Mouse (Mus musculus) thymus, postnatal 10 days (tissue): Measurements from ENCODE around the gene Kif3a.

Experiments
- DNase-seq, 2 experiments: peaks; one replicate each; pipeline ENCODE4 v3.0.0; 2021; ENCODE audit warnings: low spot score in 2 of 2

Gene Kif3a

GRCm38 (mm10) chr11:53567224-53568014 is at the start of gene Kif3a:
TSS of gene Kif3a (plus strand) at chr11:53567379.
- peak; percentile 81 to 90 for DNase-seq

GRCm38 (mm10) chr11:53518759-53519158 is 48.4 kb upstream of the Kif3a start:
- no peak for DNase-seq

DNA sequence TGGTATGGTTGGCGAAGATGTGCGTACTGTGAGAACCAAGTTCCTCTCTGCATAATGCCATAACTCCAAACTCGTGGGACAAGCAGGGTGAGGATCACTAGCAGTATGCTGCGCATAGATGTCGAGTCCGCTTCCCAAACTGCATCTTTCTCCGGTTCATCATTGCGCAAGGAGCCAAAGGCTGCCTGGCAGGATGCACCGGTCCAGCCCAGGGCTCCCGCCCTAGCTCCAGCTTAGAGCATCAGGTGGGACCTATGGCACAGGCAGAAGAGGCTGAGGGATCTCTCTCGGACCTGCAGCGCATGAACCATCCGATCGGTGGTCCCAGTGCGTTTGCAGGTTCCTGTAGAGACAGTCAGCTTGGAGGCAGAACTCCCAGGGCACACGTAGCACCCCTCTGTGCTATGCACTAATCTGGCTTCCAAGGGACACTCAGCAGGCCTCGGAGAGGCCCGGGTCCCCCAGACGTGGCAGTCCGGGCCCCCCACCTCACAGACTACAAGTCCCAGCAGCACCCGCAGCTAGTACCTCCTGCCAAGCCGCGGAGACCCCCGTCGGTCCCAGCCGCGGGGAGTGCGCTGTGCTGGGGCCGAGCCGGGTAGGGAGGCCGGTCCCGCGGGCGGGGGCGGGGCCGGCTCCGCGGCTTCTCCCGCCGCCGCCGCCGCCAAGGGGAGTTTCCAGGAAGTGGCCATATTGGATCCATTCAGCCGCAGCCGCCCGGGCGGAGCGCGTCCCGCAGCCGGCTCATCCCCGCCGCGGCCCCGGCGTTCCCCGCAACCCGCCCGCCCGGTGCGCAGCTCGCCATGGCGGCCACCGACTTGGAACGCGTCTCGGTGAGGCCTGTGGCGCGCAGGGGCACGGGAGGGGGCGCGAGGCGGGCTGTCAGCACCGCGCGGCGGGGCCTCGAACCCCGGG is 47.7 kb upstream of the Kif3a start, which contains the start of gene Sept8:
Gene Sept8 (plus strand): TSS at position 51 of the 915 bp plus-strand sequence.
- DNase-seq, result peak; percentile 15 to 33

- no peak for DNase-seq
These were observed 46.8 kb upstream of the Kif3a start for GRCm38 (mm10) chr11:53520122-53520978.

- DNase-seq, result no peak
These were observed 45.9 kb upstream of the Kif3a start for GRCm38 (mm10) chr11:53521120-53521820.

- no peak for DNase-seq
These were observed 45.4 kb upstream of the Kif3a start for GRCm38 (mm10) chr11:53521821-53522131.

GRCm38 (mm10) chr11:53522362-53522761 is 44.8 kb upstream of the Kif3a start:
- no peak for DNase-seq

DNA sequence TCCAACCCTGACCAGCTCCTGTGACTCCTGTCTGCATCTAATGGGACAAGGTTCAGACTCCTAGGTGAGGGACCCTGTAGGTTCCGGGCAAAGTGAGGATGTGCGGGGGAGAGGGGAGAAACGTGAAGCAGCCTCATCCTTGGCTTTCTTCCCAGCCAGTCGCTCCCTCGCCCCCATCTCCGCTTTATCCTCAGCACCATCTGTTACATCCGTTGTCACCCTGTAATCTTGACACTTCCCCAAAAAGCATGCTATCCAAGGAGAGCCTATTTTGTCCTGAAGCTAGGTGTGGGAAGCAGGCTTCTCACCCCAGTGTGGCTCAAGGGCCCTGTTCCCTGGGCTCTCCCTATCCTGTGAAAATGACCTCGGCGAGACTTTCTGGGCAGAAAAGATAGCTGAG is 44.2 kb upstream of the Kif3a start:
- no peak for DNase-seq

- no peak for DNase-seq
These were observed 43.4 kb upstream of the Kif3a start for GRCm38 (mm10) chr11:53523545-53524405.

GRCm38 (mm10) chr11:53524905-53525304 is 42.3 kb upstream of the Kif3a start:
- peak in 1 of 2 experiments; percentile 35 for DNase-seq

- no peak for DNase-seq
These were observed 41.7 kb upstream of the Kif3a start for GRCm38 (mm10) chr11:53525461-53525860.

DNA sequence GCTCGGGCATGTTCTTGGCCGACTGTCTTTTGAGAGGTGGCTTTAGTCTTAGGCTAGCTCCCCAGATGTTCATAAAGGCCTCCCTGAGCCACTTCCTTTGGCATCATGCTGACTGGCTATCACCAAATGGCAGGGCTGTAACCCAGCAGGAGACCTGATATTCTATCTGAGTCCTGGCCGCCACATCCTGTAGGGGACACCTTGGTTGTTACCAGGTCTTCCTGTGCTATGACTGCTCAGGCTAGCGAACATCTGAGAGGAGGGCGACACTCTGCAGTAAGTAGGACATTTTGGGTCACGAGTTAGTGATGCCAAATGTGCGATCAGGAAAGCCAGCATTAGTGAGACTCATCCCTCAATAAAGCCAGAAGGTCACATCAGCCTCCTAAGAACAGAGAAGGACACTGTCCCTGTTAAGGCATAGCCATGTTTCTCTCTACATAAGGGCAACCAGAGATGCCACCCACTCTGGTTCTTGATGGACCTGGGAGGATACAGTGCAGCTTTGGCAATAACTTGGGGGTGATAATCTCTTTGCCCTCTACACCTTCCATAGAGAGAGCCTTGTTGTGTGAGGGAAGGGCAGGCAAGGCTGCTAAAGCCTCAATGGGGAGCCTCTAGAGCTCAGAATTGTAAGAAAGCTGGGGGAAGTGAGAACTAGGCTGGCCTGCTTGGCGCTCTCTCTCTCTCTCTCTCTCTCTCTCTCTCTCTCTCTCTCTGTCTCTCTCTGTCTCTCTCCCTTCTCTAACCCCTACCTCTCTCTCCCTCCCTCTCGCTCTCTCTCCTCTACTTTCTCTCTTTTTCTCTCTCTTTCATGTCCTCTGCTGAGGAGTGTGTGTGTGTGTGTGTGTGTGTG is 38.6 kb upstream of the Kif3a start:
- no peak for DNase-seq

GRCm38 (mm10) chr11:53529253-53529557 is 38.0 kb upstream of the Kif3a start:
- DNase-seq, result no peak

GRCm38 (mm10) chr11:53530001-53530400 is 37.2 kb upstream of the Kif3a start:
- no peak for DNase-seq

DNA sequence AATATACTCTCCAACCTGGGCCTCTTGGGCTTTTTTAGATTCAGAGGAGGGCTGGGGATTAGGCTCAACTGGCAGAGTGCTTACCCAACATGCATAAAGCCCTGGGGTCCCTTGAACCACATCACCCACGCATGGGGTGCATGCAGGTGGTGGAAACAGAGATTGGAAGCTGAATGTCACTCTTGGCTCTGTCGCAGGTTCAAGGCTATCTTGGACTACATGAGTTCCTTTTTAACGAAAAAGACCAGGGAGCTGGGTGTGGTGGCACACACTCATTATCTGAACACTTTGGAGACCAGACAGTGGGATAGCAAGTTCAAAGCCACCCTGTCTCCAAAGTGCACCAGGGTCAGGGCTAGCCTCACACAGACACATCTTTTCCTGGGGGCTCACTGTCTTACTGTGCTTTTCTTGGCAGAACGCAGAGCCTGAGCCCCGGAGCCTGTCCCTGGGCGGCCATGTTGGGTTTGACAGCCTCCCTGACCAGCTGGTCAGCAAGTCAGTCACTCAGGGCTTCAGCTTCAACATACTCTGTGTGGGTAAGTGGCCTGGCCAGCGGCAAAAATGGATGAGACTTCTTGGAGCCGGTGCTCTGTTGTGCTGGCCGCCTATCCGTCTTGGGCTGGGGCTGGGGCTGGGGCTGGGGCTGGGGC is 35.5 kb upstream of the Kif3a start:
- DNase-seq, result no peak

DNA sequence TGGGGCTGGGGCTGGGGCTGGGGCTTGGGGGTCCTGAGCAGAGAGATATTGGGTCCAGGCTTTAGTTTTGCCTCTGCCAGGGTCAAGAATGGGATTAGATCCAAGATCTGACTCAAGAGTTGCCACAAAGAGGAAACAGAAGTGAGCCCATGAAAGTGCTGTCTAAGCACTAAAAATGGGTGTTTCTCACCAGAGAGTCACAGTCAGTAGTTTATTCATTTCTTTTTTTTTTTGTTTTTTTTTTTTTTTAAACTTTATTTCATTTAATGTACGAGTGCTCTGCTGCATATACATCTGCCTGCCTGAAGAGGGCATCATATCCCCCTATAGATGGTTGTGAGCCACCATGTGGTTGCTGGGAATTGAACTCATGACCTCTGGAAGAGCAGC is 35.0 kb upstream of the Kif3a start:
- no peak for DNase-seq

DNA sequence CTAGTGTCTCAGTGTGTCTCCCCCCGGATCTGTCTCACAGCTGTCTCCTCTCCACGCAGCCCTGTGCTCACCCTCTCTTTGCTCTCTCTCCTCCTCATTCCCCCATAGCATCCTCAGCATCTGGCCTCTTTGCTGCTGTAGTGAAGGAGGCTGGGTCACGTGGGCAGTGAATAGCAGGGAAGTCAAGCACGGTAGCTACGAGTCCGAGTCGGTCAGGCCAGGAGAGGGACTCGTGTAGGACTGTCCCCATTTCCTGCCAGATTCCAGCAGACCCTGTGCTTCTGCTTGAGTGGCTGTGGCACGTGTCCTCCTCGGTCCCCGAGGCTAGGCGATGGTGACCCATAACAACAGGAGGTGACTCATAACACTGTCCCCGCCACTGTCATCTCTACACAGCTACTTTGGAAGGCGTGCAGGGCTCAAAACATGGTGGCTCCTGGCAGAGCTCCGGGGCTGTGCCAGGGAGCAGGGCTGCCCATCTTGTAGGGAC is 28.1 kb upstream of the Kif3a start:
- no peak for DNase-seq

DNA sequence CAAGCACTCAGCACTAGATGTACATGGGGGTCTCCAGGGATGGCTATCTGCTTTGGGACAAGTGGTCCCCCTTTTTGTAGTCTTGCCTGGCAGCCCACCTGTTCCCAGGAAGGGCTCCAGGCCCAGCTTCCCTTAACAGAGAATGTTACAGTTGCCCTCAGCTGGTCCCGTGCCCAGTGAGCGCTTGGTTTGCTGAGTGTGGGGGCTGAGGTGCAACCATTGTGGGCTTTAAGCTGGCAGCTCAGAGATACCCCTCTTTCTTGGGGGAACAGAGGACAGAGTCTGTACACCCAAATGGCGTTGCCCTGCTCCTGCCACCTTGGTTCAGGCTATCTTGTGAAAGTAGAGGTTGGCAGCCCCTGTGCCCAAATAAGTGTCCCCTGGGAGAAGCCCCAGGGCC is 26.8 kb upstream of the Kif3a start:
- no peak for DNase-seq

DNA sequence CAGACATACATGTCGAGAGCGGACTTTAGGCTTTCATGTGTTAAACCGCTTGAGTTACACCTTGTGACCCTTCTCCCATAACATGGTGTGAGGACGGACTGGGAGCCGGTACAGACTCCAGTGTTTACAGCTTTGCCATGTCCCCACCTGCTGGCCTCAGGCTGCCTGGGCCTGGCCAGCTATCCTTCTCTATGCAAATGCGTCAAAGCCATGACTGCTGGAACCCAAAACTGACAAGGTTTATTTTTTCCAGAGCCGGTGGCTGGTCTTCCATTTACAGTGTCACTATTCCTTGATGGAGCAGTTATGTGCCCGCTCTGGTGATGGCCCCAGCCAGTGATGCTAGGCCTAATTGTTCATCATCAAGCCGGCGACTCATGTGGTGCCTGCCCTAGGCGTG is 26.0 kb upstream of the Kif3a start:
- no peak for DNase-seq
